Mouse (Mus musculus) frontal cortex, adult (tissue): ENCODE measurements around the gene Neurod1.

Experiments used
- ATAC-seq: cut with Nextera tagmentation; 2 replicates; pipeline ENCODE4 v1.9.2; 2017; ENCODE audit warnings: mild to moderate bottlenecking, moderate library complexity, mixed read lengths; ENCODE audit not compliant: low TSS enrichment

Neurod1 gene

DNA sequence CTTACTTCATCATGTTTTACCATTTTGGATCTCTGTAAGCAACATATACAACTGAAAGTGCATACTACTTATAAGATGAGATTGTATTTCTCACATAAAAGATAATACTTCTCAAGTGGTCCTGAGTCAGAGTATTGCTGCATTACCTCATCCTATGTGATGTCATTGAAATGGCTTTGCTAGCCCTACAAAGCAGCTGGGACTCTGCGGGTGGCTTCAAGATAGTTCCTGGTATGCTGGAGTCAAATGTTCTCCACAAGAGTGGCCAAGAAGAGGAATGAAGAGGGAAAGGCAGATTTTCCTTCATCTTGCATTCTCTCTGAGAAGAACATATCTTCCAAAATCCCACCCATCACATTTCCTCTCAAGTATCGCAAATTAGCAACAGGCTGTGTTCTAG is 13.2 kb downstream of the Neurod1 start:
- peak; percentile 27; the same call in 1 of the 2 replicates for ATAC-seq

DNA sequence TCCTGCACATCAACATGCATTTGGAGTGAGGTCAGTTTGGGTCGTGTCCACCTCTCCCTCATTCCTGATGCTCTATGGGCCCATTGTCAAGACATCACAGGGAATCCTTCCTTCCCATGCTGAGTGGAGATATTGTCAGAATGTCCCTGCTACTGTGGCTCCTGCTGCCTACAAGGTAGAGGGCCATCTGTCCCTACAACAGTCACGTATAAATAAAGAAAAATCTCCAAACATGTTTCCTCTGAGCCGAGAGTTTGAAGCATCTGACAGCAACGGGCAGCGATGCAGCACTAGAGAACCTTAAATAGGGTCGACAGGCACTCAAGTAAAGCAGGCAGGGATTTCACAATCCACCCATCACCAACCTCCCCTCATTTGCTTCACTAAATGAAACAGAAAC is 13.6 kb downstream of the Neurod1 start:
- peak; percentile 86 for ATAC-seq

DNA sequence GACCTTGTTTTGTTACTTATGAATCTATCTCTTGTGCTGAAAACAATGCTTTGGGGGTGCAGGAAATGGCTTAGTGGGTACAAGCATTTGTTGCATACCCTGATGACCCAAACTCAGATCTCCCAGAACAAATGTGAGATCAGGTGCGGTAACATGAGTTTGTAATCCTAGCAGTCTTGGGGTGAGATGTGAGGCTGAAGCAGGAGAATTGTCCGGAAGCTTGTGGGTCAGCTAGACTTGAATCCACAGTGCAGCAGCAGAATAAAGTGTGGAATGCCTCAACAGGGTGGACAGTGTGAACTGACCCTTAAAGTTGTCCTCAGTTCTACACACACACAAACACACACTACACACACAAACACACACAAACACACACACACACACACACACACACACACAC is 14.3 kb downstream of the Neurod1 start:
- no peak for ATAC-seq

DNA sequence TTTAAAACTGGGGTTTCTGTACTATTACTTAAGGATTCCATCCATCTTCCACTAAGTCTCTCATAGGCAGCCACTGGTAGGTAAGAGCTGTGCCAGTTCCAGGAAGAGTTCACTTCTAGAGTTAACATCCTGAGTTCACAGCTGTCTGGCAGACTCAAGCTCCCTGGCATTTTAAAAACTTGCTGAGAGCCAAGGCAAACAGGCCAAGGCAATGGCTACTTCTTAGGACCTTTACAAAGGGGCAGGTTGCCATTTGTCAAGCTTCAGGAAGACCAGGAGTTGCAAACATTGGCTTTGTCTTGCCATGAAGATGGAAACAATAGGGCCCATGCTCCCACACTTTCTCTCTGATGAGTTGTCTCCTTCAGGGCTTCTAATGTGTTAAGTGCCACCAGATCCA is 26.5 kb downstream of the Neurod1 start:
- no peak for ATAC-seq

- no peak for ATAC-seq
These were observed 26.9 kb downstream of the Neurod1 start for GRCm38 (mm10) chr2:79429650-79430049.

- no peak; the same call in 1 of the 2 replicates for ATAC-seq
These were observed 27.4 kb downstream of the Neurod1 start for GRCm38 (mm10) chr2:79429108-79429507.

DNA sequence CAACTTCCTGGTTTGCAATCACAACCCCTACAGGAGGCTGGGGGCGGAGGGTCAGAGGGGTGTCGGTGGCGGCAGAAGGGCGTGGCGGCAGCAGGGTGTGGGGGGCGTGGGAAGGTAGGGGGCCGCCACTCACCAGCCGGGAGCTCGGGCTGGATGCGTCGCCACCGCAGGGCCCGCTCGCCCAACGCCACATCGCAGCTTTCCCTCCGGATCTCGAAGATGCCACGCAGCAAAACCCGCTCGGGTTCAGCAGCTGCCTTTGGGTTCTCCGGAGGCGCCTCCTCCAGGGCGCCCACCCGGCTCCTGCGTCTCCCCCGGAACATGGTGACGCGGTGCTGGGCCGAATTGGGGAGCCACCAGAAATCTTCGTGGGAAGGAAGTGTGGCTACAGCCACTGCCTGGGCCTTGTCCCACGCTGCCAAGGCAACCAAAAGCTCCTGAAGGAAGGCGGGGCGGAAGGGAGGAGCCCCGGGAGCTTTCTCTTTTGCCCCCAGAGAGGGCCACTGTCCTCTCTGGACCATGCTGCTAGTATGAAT is 27.9 kb downstream of the Neurod1 start:
- peak; percentile 93 for ATAC-seq

- no peak for ATAC-seq
These were observed 28.5 kb downstream of the Neurod1 start for GRCm38 (mm10) chr2:79428022-79428421.

GRCm38 (mm10) chr2:79421696-79422095 is 34.9 kb downstream of the Neurod1 start:
- ATAC-seq: no peak

- no peak for ATAC-seq
These were observed 42.0 kb downstream of the Neurod1 start for GRCm38 (mm10) chr2:79414505-79414904.

GRCm38 (mm10) chr2:79410903-79411255 is 45.7 kb downstream of the Neurod1 start:
- no peak; the same call in 1 of the 2 replicates for ATAC-seq

DNA sequence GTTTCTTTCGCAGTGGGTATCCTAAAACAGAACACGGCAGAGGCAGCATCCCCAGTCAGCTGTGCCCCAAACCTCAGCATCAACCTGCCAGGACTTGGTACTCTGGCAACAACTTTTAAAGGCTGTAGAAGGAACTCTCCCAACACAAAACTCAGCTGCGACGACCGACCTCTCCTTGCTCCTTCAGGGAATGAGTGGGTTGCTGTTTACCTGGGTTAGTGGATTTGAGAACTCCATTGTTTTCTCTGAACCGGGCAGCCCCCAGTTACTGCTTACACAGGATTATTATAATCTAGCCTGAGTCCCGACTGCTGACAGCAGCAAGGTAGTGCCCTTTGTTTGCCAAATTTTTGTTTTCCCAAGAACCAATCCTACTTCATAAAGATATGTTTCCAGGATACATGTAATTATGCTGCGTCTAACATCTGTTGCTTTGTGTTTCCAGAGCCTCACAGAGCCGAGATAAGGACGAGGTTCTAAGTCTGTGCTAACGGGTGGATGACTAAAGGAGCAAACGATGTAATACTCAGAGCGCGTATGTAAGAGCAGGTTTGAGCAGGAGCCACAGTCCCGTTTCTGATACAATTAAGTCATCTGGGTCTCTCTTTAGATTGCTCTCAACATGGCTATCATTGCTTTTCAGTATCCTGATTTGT is 46.2 kb downstream of the Neurod1 start:
- ATAC-seq: peak; percentile 72

- no peak for ATAC-seq
These were observed 50.7 kb downstream of the Neurod1 start for GRCm38 (mm10) chr2:79405661-79406405.
